Mouse (Mus musculus) CD4-positive, CD25-positive, alpha-beta regulatory T cell, adult 4 months (primary cell): ENCODE data around the gene Klhl29. TPM values are rescaled to one million over a fixed set of nuclear protein-coding genes. Genes with fewer than 3 reads are reported as not detected.

ENCODE experiments used
- ATAC-seq: one replicate; pipeline ENCODE4 v1.8.0; 2017
- polyA plus RNA-seq, 2 experiments: library from polyadenylated mRNA; unstranded; fragments of 100-300 nt; shearing (Covaris generic); gene quantifications; one replicate each; pipeline ENCODE4 v1.2.1; 2017

The Klhl29 gene
- polyA plus RNA-seq, 2 experiments from 2014 or later, result 0.22 to 0.32 TPM

- no peak for ATAC-seq
Measured at GRCm38 (mm10) chr12:5296422-5296821, 79.1 kb downstream of the Klhl29 start.

DNA sequence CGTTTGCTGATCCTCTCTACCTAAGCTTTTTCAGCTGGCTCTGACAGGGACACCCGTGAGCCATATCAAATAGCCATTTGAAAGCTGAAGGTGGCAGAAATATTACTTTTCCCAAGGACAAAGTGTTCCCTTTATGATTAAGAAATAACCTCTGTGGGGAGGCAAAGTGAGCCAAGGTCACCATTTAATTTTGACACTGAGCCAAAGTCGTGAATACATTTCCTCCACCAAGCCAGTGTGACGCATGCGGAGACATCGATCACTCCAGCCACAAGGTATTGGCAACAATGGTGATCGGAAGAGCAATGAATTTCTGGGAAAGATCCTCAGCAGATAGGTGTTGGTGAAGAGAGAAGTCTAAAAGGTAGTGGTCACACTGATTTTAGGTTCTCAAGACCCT is 83.2 kb downstream of the Klhl29 start:
- no peak for ATAC-seq

DNA sequence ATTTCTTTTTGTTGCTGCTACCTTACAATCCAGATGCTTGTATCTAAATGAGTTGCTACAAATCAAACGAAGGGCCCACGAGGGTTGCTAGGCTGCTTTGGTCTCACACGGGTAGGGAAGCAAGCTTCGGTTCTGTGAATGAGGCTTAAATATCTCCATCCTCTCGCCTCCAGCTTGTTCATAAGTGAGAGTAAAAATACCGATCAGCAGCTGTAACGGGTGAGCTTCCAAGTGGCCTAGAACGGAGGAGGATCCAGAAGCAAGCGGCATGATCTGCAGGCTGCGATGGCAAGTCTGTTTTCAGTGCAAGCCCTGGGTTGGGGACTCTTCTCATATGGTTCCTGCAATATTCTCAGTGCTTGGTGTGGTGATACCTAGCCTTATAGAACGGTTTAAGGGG is 89.9 kb downstream of the Klhl29 start:
- ATAC-seq, result no peak

GRCm38 (mm10) chr12:5284961-5285360 is 90.5 kb downstream of the Klhl29 start:
- ATAC-seq, result no peak

GRCm38 (mm10) chr12:5283654-5284053 is 91.8 kb downstream of the Klhl29 start:
- ATAC-seq, result no peak

GRCm38 (mm10) chr12:5282611-5283010 is 92.9 kb downstream of the Klhl29 start:
- ATAC-seq, result no peak

- ATAC-seq, result no peak
Measured at GRCm38 (mm10) chr12:5279873-5280272, 95.6 kb downstream of the Klhl29 start.

DNA sequence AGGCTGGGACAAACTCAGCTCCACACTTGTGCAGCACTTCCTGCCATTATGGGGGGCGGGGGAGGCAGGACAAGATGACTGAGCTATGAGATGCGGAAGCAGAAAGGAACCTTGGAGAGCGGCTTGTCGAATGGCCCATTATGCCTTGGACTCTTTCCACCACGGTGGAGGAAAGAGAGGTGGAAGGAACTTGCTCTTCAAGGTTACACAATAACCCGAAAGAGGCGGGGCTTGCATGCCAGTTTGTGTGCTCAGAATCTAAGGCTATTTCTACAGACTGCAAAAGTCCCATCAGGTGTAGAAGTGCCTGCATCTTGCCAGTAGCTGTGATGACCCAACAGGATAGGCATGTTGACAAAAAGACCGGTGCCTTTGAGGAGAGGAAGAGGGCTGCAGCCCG is 98.5 kb downstream of the Klhl29 start:
- ATAC-seq, result no peak

DNA sequence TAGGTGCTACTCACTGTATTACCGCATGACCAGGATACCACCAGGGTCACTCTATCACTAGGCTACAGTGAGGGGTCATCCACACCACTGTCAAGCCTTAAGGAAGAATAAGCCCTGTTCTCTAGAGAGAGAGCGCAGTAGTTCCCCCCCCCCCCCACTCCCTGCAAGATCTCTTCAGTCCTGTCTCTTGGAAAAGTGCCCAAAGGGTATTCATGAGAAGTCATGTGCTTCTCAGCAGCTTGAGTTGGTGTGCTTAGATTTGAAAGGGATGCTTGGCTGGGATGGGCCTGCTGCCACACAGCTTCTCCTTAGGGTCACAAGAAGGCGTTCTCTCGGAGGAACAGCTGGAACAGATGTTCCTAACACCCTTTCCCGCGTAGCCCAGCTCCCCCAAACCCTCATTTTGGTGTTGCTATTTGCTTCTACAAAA is 100.0 kb downstream of the Klhl29 start:
- ATAC-seq, result no peak

DNA sequence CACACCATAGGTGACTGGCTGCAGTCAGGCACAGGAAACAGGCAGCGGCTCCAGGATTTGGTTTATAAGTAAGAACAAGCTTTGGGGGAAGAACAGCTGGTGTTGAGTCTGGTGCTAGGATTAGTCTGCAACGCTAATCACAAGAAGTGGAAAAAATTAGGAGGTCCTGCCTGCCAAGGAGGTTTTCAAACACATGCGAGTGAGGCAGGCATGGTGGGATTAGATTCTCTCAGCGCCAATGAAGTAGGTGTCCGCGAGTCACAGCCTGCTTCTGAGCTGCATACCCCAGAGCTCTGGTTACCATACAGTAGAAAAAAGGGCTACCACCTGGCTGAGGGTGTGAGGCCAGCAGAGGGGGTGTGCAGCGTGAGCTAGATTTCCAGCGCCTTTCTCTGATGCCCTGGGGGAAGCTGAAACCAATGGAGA is 101.0 kb downstream of the Klhl29 start:
- no peak for ATAC-seq

- ATAC-seq, result no peak
Measured at GRCm38 (mm10) chr12:5273316-5274047, 102.0 kb downstream of the Klhl29 start.

DNA sequence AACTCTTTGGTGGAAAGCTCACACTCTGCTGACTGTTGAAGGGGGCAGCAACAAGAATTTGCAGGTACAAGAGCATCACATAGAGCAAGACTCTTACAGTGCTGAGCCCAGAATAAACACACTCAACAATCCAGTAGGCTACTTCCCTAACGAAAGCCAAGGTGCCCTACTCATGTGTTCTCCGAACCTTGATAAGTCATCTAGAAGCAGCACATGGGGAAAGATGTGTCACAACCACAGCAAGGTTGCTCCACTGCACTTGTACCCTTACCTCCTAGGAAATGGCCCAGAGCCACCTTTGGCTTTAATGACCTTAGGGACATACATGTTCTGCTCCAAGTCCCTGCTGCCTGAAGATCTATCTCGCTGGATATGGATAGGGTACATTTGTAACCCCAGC is 105.0 kb downstream of the Klhl29 start:
- no peak for ATAC-seq

GRCm38 (mm10) chr12:5269936-5270335 is 105.5 kb downstream of the Klhl29 start:
- ATAC-seq, result no peak

DNA sequence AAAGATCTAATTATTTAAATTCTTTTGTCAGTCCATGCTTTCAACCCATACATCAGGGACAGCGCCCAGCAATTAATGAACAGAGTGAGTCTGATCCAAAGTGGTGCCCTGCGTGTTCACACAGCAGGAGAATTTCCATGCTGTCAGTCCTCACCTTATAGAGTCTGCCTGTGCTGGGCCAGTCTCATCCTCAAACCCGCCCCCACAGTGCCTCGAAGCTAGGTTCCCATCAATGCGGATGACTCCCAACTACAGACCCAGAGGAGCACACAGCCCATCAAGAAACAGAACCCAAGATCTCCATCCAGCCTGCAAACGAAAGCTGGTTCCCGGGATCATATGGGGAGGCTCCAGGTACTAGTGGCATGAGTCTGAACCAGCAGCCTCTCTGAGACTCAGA is 106.4 kb downstream of the Klhl29 start:
- no peak for ATAC-seq

DNA sequence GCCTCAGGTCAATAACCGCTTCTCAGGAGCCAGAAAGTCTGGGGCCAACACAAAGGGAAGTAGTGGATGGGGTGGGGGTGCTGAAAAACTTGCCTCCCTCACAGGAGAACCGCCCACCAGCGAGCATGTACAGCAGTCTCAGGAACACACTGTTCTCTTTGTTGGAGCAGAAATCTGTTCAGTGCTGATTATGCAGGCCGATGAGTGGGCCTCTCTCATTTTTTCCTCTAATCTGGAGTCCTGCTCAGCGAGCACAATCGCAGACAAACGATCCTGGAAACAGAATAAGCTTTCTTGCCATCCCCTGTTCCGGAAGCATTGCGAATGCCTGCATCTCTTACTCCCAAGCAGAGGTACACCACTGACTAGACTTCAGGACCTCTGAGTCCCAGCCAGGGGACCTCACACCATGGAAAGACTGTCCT is 107.3 kb downstream of the Klhl29 start:
- no peak for ATAC-seq

GRCm38 (mm10) chr12:5267271-5268187 is 108.0 kb downstream of the Klhl29 start:
- no peak for ATAC-seq

GRCm38 (mm10) chr12:5266773-5267172 is 108.7 kb downstream of the Klhl29 start:
- ATAC-seq, result no peak

DNA sequence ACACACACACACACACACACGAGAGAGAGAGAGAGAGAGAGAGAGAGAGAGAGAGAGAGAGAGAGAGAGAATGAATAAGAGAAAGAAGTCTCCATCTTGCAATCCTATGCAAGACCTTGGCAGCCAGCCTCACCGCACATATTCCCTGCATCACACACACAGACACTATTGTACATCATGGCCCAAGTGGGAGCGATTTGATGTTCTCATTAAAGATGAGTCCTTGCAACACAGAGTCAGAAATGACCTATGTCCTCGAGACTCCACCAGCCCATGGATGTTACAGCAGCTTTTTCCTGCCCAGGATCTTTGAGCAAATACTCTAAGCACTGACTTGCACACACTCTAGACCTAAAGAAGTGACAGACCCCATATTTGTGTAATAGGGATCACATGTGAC is 114.0 kb downstream of the Klhl29 start:
- no peak for ATAC-seq

- no peak for ATAC-seq
Measured at GRCm38 (mm10) chr12:5258779-5259178, 116.7 kb downstream of the Klhl29 start.

DNA sequence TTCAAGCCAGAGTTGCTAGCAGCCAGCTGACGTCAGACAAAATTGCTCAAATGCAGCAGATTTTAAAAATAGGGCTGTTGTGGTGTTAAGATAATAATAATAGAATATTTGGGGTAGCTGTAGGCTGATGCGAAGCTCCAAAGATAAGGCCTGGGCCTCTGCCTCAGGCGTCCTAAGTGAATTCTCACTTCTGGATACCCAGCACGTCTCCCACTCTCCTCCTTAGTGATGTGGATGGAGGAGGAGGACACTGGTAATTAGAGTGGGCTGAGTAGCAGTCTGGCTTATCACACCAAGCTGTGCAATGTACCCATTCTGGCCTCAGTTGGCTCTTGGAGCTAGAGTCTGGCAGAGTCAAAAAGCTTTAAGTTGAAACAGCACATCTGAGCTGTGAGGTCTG is 118.3 kb downstream of the Klhl29 start:
- no peak for ATAC-seq

- no peak for ATAC-seq
Measured at GRCm38 (mm10) chr12:5255079-5255478, 120.4 kb downstream of the Klhl29 start.

GRCm38 (mm10) chr12:5254246-5254982 is 121.1 kb downstream of the Klhl29 start:
- ATAC-seq, result no peak
